Mouse (Mus musculus): ENCODE measurements at regions not wholly inside any gene's neighbourhood (a gene's known extent, or its start where the extent isn't known, plus 50 kb on each side); places are given as distances from the start of the nearest gene placed in this dataset.

DNA sequence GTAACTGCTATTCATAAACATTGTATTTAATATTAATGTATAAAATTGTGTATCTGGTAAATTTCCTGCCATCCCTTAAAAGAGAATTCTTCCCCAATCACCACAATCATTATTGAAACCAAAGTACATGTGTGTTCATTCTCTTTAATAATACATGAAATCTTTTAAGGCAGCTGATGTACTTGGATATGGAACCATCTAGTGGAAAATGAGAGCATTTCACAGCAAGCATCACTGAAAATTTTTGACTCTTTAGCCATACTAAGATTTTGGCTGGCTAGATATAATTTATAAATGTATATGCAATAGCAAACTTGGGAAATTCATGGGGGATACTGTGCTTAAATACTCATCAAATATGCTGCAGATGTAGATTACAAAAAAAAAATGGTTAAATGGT lies 467.8 kb upstream of the Ndn start:
- DNase-seq (ENCODE audit: low spot score) (no peak), ATAC-seq (ENCODE audit: low FRiP score) (no peak)
- no peak overlapping the region for H3K9ac ChIP-seq (ENCODE audit: low read depth, low read length)
- no peaks in the 10 kb centered on the region for H3K9me3 ChIP-seq (ENCODE audit: control insufficient read depth, low read length)
- no peaks in the 10 kb centered on the region for H3K27me3 ChIP-seq (ENCODE audit: control insufficient read depth, insufficient read depth, low read length)
- no peak overlapping the region for H3K4me2 ChIP-seq (replicated peaks; ENCODE audit: low read depth, low read length)
- H3K27ac ChIP-seq (ENCODE audit: low read depth, low read length): no peak overlapping the region
- H3K4me1 ChIP-seq (replicated peaks; ENCODE audit: control insufficient read depth, insufficient read depth, low read length): no peaks in the 10 kb centered on the region
- H3K4me3 ChIP-seq (ENCODE audit: low read depth, low read length): no peak overlapping the region
- H3K36me3 ChIP-seq (ENCODE audit: control insufficient read depth, insufficient read depth, low read length): no peaks in the 10 kb centered on the region

MicroRNAs in the stretch of these regions (microRNA counts, 519-probe panel; counts per million panel counts)
- microRNA mmu-miR-344: 3,338 counts per million, percentile 20 among the panel's probes with 10 or more counts
